Mouse (Mus musculus): ENCODE data around the gene Bloc1s1. TPM values are rescaled to one million over a fixed set of nuclear protein-coding genes. Genes with fewer than 3 reads are reported as not detected.

The Bloc1s1 gene
- polyA plus RNA-seq, 1 experiment from 2014 or later = 186 TPM

DNA sequence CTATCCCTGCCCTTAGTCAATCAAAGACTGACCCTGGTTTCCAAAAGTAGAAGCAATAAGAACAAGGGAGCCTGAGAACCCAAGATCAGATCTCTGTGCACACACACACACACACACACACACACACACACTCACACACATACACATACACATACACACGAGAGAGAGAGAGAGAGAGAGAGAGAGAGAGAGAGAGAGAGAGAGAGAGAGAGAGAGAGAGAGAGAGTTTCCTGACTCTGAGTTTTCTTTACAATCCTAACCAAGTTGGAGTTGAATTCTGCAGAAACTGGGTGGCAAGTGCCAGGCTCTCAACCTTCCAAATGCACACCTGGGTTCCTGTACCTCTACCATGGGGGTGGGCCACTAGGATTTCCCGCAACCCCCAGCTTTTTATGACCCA is 34.0 kb downstream of the Bloc1s1 start:
- Histone ChIP-seq H3K36me3 (0 out of 2 replicates have a peak, but pooled peaks cover 7% of the 10 kb centered on the region), H3K4me1 (peaks cover 31% of the 10 kb centered on the region), H3K4me2 (peak overlapping the region; percentile 92), H3K4me3 (peak overlapping the region; percentile 80), H3K27me3 (0 out of 2 replicates have a peak, but pooled peaks cover 19% of the 10 kb centered on the region), H3K9ac (no peak overlapping the region), H3K27ac (no peak overlapping the region; the same call in 1 of the 2 replicates), H3K9me3 (no peaks in the 10 kb centered on the region)
- no peak for ATAC-seq (ENCODE audit: borderline replicate concordance, extremely low read depth, low FRiP score, low TSS enrichment)
- WGBS = 12% methylated on average over 1 of the region's 2 CpGs

DNA sequence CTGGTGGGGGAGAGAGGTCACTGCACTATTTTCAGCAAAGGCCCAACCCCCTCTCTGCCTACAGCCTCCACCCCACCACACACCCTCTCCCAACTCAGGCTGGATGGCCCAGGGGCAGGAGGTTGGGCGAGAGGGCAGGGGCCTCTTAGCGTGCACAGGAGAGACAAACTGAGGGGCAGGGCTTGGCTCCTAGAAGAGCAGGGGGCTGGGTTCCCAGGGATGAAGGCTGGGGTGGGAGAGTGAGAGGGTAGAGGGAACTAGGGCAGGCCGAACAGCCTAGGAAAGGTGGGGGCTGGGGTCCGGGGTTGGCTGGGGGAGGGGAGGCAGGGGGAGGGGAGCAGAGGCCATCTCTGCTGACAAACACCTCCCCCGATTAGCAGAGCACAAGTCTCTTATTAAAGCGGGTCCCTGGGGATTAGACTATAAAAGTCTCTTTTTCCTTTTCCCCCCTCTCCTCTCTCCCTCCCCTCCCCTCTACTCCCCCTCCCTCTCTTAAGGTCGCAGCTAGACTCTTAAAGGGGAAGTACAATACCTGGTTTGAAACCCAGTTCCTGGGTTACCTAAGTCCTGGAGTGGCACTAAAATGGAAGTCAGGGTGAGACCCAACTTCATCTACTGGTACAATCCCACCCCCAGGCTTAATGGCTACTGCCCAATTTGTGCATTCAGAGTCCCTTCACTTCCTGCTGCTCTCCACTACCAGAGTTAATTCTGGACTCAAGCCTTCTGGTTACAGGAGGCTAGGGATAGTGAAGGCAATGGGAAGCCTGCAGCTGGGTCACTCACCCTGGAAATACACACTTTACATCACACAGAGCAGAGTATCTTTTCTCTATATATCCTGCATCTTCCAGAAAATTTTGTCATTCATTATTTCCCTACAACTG is 34.7 kb downstream of the Bloc1s1 start:
- peaks cover 31% of the 10 kb centered on the region for H3K4me1 ChIP-seq
- peak overlapping the region; percentile 30 for H3K4me3 ChIP-seq
- 0 out of 2 replicates have a peak, but pooled peaks cover 16% of the 10 kb centered on the region for H3K27me3 ChIP-seq
- H3K27ac ChIP-seq = no peak overlapping the region; the same call in 1 of the 2 replicates
- peak overlapping the region; percentile 13; the same call in 1 of the 2 replicates for H3K9ac ChIP-seq
- peak; percentile 2; the same call in 1 of the 2 replicates for ATAC-seq (ENCODE audit: borderline replicate concordance, extremely low read depth, low FRiP score, low TSS enrichment)
- 8% methylated on average over 7 of the region's 7 CpGs for WGBS
- H3K4me2 ChIP-seq = peak overlapping the region; percentile 54
- H3K36me3 ChIP-seq = 0 out of 2 replicates have a peak, but pooled peaks cover 8% of the 10 kb centered on the region
- H3K9me3 ChIP-seq = no peaks in the 10 kb centered on the region

DNA sequence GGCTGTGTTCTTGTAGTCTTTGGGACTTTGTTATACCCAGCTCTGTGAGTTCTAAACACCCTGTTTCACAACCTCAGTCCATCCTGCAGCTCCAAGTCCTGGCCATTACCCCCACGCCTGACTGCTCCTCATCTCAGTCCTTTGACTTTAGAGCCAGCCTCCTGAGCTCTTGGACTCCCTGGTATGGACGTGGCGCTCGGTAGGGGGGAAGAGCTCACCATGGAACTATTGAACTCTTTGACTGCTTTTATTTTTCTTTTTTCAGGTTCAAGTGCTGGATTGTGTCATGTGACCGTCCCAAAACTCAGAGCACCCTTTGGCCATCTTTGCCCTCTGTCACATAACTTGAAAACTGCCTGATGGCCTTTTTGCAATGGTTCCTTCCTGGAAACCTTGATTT is 41.8 kb downstream of the Bloc1s1 start:
- no peaks in the 10 kb centered on the region for H3K27me3 ChIP-seq
- no peak overlapping the region for H3K4me2 ChIP-seq
- no peak overlapping the region for H3K9ac ChIP-seq
- H3K36me3 ChIP-seq = peaks cover 22% of the 10 kb centered on the region
- 88% methylated on average over 5 of the region's 5 CpGs for WGBS
- no peaks in the 10 kb centered on the region for H3K9me3 ChIP-seq
- no peaks in the 10 kb centered on the region for H3K4me1 ChIP-seq
- no peak for ATAC-seq (ENCODE audit: borderline replicate concordance, extremely low read depth, low FRiP score, low TSS enrichment)
- H3K4me3 ChIP-seq = no peak overlapping the region
- H3K27ac ChIP-seq = no peak overlapping the region

DNA sequence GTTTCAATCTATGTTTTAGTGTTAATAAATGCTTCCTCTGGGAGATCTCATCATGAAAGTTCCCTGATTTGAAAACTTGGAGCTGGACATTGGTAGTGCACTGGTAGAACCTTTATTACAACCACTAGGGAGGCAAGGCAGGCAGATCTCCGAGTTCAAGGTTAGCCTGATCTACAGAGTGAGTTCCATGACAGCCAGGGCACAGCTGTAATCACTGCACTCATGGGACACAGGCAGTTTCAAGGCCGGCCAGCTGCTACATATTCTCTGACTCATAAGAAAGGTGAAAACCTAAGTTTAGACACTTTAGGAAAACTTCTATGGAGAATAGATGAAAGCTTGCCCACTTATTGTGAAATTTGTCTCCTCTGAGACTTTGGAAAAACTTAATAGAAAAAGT is 45.0 kb downstream of the Bloc1s1 start:
- ATAC-seq (ENCODE audit: borderline replicate concordance, extremely low read depth, low FRiP score, low TSS enrichment) = no peak
- H3K9ac ChIP-seq = no peak overlapping the region
- H3K27ac ChIP-seq = no peak overlapping the region
- H3K9me3 ChIP-seq = no peaks in the 10 kb centered on the region
- no peak overlapping the region for H3K4me2 ChIP-seq
- no peaks in the 10 kb centered on the region for H3K27me3 ChIP-seq
- 79% methylated on average over 2 of the region's 2 CpGs for WGBS
- no peak overlapping the region for H3K4me3 ChIP-seq
- H3K4me1 ChIP-seq = no peaks in the 10 kb centered on the region
- peaks cover 35% of the 10 kb centered on the region for H3K36me3 ChIP-seq

DNA sequence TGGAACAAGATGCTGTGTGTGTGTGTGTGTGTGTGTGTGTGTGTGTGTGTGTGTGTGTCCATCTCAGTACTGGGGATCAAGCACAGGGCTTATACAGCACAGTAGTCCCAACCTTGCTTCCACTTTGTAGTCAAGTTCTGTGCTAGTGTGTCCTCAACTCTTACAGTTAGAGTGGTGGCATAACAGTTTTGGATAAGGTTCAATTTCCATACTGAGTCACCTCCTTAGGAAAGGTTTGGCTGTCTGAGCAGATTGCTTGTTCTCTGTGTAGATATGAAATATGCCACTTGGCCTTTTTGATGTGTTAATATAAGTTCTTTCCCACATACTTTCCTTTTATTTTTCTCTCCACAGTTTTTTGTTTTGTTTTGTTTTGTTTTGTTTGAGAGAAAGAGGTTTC is 45.5 kb downstream of the Bloc1s1 start:
- Histone ChIP-seq H3K4me1 (no peaks in the 10 kb centered on the region), H3K27me3 (no peaks in the 10 kb centered on the region), H3K27ac (no peak overlapping the region), H3K4me3 (no peak overlapping the region), H3K36me3 (peaks cover 40% of the 10 kb centered on the region), H3K9ac (no peak overlapping the region), H3K9me3 (no peaks in the 10 kb centered on the region), H3K4me2 (no peak overlapping the region)
- ATAC-seq (ENCODE audit: borderline replicate concordance, extremely low read depth, low FRiP score, low TSS enrichment) = no peak

DNA sequence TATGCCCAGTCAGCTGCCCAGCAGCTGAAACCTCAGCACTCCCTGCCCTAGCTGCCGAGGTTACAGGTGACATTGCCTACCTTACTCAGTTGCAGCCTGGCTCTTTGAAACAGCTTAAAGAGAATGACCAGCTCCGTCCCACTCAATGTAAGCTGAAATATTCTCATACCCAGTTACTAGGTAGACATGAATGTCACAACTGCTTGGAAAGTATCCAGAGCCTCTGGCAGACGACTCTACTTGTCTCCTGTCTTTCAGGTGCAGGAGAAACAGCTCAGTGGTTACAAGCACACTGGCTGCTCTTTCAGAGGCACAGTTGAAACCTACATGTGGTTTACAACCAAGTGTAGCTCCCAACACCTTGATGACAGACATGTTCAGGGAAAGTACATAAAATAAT is 53.5 kb downstream of the Bloc1s1 start:
- no peak overlapping the region for H3K4me2 ChIP-seq
- no peaks in the 10 kb centered on the region for H3K9me3 ChIP-seq
- peaks cover 66% of the 10 kb centered on the region for H3K36me3 ChIP-seq
- WGBS = 82% methylated on average over 3 of the region's 3 CpGs
- H3K4me3 ChIP-seq = no peak overlapping the region
- H3K27ac ChIP-seq = no peak overlapping the region
- H3K4me1 ChIP-seq = no peaks in the 10 kb centered on the region
- H3K9ac ChIP-seq = no peak overlapping the region
- no peaks in the 10 kb centered on the region for H3K27me3 ChIP-seq
- ATAC-seq (ENCODE audit: borderline replicate concordance, extremely low read depth, low FRiP score, low TSS enrichment) = no peak

Other genes starting within 250 kb of the Bloc1s1 start
- gene Suox, start 250.0 kb downstream of the Bloc1s1 start, polyA plus RNA-seq (2015; fragmentation: Nextera tagmentation; extraction: Ambion mirVana) = 12.3 and 13.8 TPM in 2 replicates
- gene Rab5b, start 227.8 kb downstream of the Bloc1s1 start, polyA plus RNA-seq (2015; fragmentation: Nextera tagmentation; extraction: Ambion mirVana) = 73.8 and 77.8 TPM in 2 replicates
- gene Pmel, start 219.8 kb downstream of the Bloc1s1 start, polyA plus RNA-seq (2015; fragmentation: Nextera tagmentation; extraction: Ambion mirVana) = 1.2 and 1.3 TPM in 2 replicates
- gene Cdk2, start 219.0 kb downstream of the Bloc1s1 start, polyA plus RNA-seq (2015; fragmentation: Nextera tagmentation; extraction: Ambion mirVana) = 108 and 110 TPM in 2 replicates
- 9.5 and 10.5 TPM in 2 replicates for gene Dgka, start 179.2 kb downstream of the Bloc1s1 start, polyA plus RNA-seq (2015; fragmentation: Nextera tagmentation; extraction: Ambion mirVana)
- 37.9 and 39.8 TPM in 2 replicates for gene Pym1, start 176.1 kb downstream of the Bloc1s1 start, polyA plus RNA-seq (2015; fragmentation: Nextera tagmentation; extraction: Ambion mirVana)
- 2.9 and 4.0 TPM in 2 replicates for gene Mmp19, start 133.1 kb downstream of the Bloc1s1 start, polyA plus RNA-seq (2015; fragmentation: Nextera tagmentation; extraction: Ambion mirVana)
- gene Dnajc14, start 120.0 kb downstream of the Bloc1s1 start, polyA plus RNA-seq (2015; fragmentation: Nextera tagmentation; extraction: Ambion mirVana) = 50.1 and 55.2 TPM in 2 replicates
- 15.8 and 16.6 TPM in 2 replicates for gene Tmem198b, start 119.7 kb downstream of the Bloc1s1 start, polyA plus RNA-seq (2015; fragmentation: Nextera tagmentation; extraction: Ambion mirVana)
- 206 and 214 TPM in 2 replicates for gene Sarnp, start 106.7 kb downstream of the Bloc1s1 start, polyA plus RNA-seq (2015; fragmentation: Nextera tagmentation; extraction: Ambion mirVana)
- gene Ormdl2, start 102.4 kb downstream of the Bloc1s1 start, polyA plus RNA-seq (2015; fragmentation: Nextera tagmentation; extraction: Ambion mirVana) = 69.2 and 77.7 TPM in 2 replicates
- gene Gdf11, start 32.3 kb downstream of the Bloc1s1 start, polyA plus RNA-seq (2015; fragmentation: Nextera tagmentation; extraction: Ambion mirVana) = 3.7 and 4.8 TPM in 2 replicates
- 552 and 585 TPM in 2 replicates for gene Cd63, start 23.0 kb downstream of the Bloc1s1 start, polyA plus RNA-seq (2015; fragmentation: Nextera tagmentation; extraction: Ambion mirVana)
- gene Rdh5, start 1.1 kb downstream of the Bloc1s1 start, polyA plus RNA-seq (2015; fragmentation: Nextera tagmentation; extraction: Ambion mirVana) = 12.5 and 17.3 TPM in 2 replicates
- gene Itga7, start 9.8 kb upstream of the Bloc1s1 start, polyA plus RNA-seq (2015; fragmentation: Nextera tagmentation; extraction: Ambion mirVana) = 5.0 TPM in 2 replicates
- gene Mettl7b, start 37.0 kb upstream of the Bloc1s1 start, polyA plus RNA-seq (2015; fragmentation: Nextera tagmentation; extraction: Ambion mirVana) = not detected in 2 replicates
- gene Olfr9, start 65.4 kb upstream of the Bloc1s1 start, polyA plus RNA-seq (2015; fragmentation: Nextera tagmentation; extraction: Ambion mirVana) = not detected in 2 replicates
- gene Olfr763, start 86.8 kb upstream of the Bloc1s1 start, polyA plus RNA-seq (2015; fragmentation: Nextera tagmentation; extraction: Ambion mirVana) = not detected in 2 replicates
- not detected in 2 replicates for gene Olfr764-ps1, start 115.9 kb upstream of the Bloc1s1 start, polyA plus RNA-seq (2015; fragmentation: Nextera tagmentation; extraction: Ambion mirVana)
- gene Olfr765, start 126.0 kb upstream of the Bloc1s1 start, polyA plus RNA-seq (2015; fragmentation: Nextera tagmentation; extraction: Ambion mirVana) = not detected in 2 replicates
- not detected in 2 replicates for gene Olfr766-ps1, start 144.9 kb upstream of the Bloc1s1 start, polyA plus RNA-seq (2015; fragmentation: Nextera tagmentation; extraction: Ambion mirVana)
- not detected in 2 replicates for gene Olfr767, start 158.9 kb upstream of the Bloc1s1 start, polyA plus RNA-seq (2015; fragmentation: Nextera tagmentation; extraction: Ambion mirVana)
- gene Olfr768, start 175.3 kb upstream of the Bloc1s1 start, polyA plus RNA-seq (2015; fragmentation: Nextera tagmentation; extraction: Ambion mirVana) = not detected in 2 replicates
- gene Olfr769, start 193.8 kb upstream of the Bloc1s1 start, polyA plus RNA-seq (2015; fragmentation: Nextera tagmentation; extraction: Ambion mirVana) = not detected in 2 replicates
- gene Olfr770, start 215.0 kb upstream of the Bloc1s1 start, polyA plus RNA-seq (2015; fragmentation: Nextera tagmentation; extraction: Ambion mirVana) = not detected in 2 replicates
- not detected in 2 replicates for gene Olfr771, start 240.7 kb upstream of the Bloc1s1 start, polyA plus RNA-seq (2015; fragmentation: Nextera tagmentation; extraction: Ambion mirVana)